Mouse (Mus musculus) forebrain, embryonic 14.5 days (tissue): ENCODE results near the gene Padi3. TPM values are rescaled to one million over a fixed set of nuclear protein-coding genes. Genes with fewer than 3 reads are reported as not detected.

Source experiments
- ATAC-seq: fragments of 200-750 bp; cut with Nextera tagmentation; 2 replicates; pipeline ENCODE4 v1.8.0; 2017; ENCODE audit warnings: mild to moderate bottlenecking, moderate library complexity
- DNase-seq: peaks from one replicate; pipeline ENCODE4 v3.0.0-alpha.2; 2015; ENCODE audit warnings: low spot score
- H3K27ac ChIP-seq: fragments of 300-500 bp; sonication (generic); 2 replicates; pipeline ENCODE4 v1.5.1; 2014; ENCODE audit warnings: low read depth, mild to moderate bottlenecking, control low read depth, low read length, moderate library complexity
- H3K27me3 ChIP-seq: fragments of 300-500 bp; sonication (generic); replicated peaks from 2 replicates; pipeline ENCODE4 v1.6.1; 2014; ENCODE audit warnings: low read length, control low read depth, mixed read lengths; ENCODE audit not compliant: control insufficient read depth, insufficient read depth
- H3K36me3 ChIP-seq: fragments of 300-500 bp; sonication (generic); 2 replicates; pipeline ENCODE4 v1.6.1; 2014; ENCODE audit warnings: low read length, control low read depth; ENCODE audit not compliant: control insufficient read depth, insufficient read depth
- H3K4me1 ChIP-seq: fragments of 300-500 bp; sonication (generic); 2 replicates; pipeline ENCODE4 v1.6.1; 2014; ENCODE audit warnings: antibody characterized with exemption, low read length, control low read depth; ENCODE audit not compliant: control insufficient read depth, insufficient read depth
- H3K4me2 ChIP-seq: fragments of 300-500 bp; sonication (generic); 2 replicates; pipeline ENCODE4 v1.6.1; 2014; ENCODE audit warnings: mild to moderate bottlenecking, control low read depth, low read length
- H3K4me3 ChIP-seq: fragments of 300-500 bp; sonication (generic); 2 replicates; pipeline ENCODE4 v1.5.1; 2014; ENCODE audit warnings: low read depth, low read length, control low read depth
- H3K9ac ChIP-seq: fragments of 300-500 bp; sonication (generic); 2 replicates; pipeline ENCODE4 v1.6.1; 2014; ENCODE audit warnings: mild to moderate bottlenecking, low read length, control low read depth, moderate library complexity
- H3K9me3 ChIP-seq: fragments of 300-500 bp; sonication (generic); replicated peaks from 2 replicates; pipeline ENCODE4 v1.6.1; 2016; ENCODE audit warnings: low read length, control low read depth, mixed read lengths; ENCODE audit not compliant: control insufficient read depth
- WGBS: fragments of 180-500 bp; shearing (Covaris S2); extraction: QIAGEN DNeasy Blood & Tissue Kit; methylation state at CpG from one replicate; pipeline ENCODE4 v1.1.7; 2014; 5-methylcytosine and 5-hydroxymethylcytosine counted together
- polyA plus RNA-seq: library from polyadenylated mRNA; unstranded; fragments of >200 nt; fragmentation: Nextera tagmentation; extraction: Ambion mirVana; gene quantifications from 2 replicates; pipeline ENCODE4 v1.2.1, GENCODE M21; 2014

Gene Padi3
- polyA plus RNA-seq, 1 experiment from 2014 or later = not detected

- Histone ChIP-seq H3K36me3 (no peaks in the 10 kb centered on the region), H3K4me1 (0 out of 2 replicates have a peak, but pooled peaks cover 2% of the 10 kb centered on the region), H3K4me3 (no peak overlapping the region), H3K9me3 (no peaks in the 10 kb centered on the region), H3K27ac (no peak overlapping the region), H3K4me2 (no peak overlapping the region), H3K27me3 (no peaks in the 10 kb centered on the region), H3K9ac (no peak overlapping the region)
- no peak for ATAC-seq
- WGBS = 17% methylated on average over 9 of the region's 9 CpGs
- DNase-seq = peak; percentile 21
Observed at GRCm38 (mm10) chr4:140763158-140763557, 47.3 kb downstream of the Padi3 start.

- H3K27ac ChIP-seq = no peak overlapping the region
- ATAC-seq = no peak
- H3K36me3 ChIP-seq = no peaks in the 10 kb centered on the region
- WGBS = 91% methylated on average over 7 of the region's 7 CpGs
- H3K4me1 ChIP-seq = 0 out of 2 replicates have a peak, but pooled peaks cover 7% of the 10 kb centered on the region
- H3K4me2 ChIP-seq = no peak overlapping the region
- no peak overlapping the region for H3K9ac ChIP-seq
- no peak for DNase-seq
- no peak overlapping the region for H3K4me3 ChIP-seq
- no peaks in the 10 kb centered on the region for H3K27me3 ChIP-seq
- H3K9me3 ChIP-seq = no peaks in the 10 kb centered on the region
Observed at GRCm38 (mm10) chr4:140761601-140762000, 48.8 kb downstream of the Padi3 start.

- no peak for ATAC-seq
Observed at GRCm38 (mm10) chr4:140755811-140756210, 54.6 kb downstream of the Padi3 start.

GRCm38 (mm10) chr4:140753366-140753765 is 57.1 kb downstream of the Padi3 start:
- H3K27ac ChIP-seq = no peak overlapping the region
- H3K4me2 ChIP-seq = no peak overlapping the region
- H3K4me3 ChIP-seq = no peak overlapping the region
- no peaks in the 10 kb centered on the region for H3K9me3 ChIP-seq
- H3K27me3 ChIP-seq = no peaks in the 10 kb centered on the region
- ATAC-seq (no peak), DNase-seq (no peak)
- no peak overlapping the region for H3K9ac ChIP-seq
- WGBS = 80% methylated on average over 7 of the region's 7 CpGs
- H3K4me1 ChIP-seq = 0 out of 2 replicates have a peak, but pooled peaks cover 7% of the 10 kb centered on the region
- H3K36me3 ChIP-seq = no peaks in the 10 kb centered on the region

More at GRCm38 (mm10) chr4:140755811-140756210, 54.6 kb downstream of the Padi3 start:
- Histone ChIP-seq H3K4me1 (0 out of 2 replicates have a peak, but pooled peaks cover 7% of the 10 kb centered on the region), H3K4me3 (no peak overlapping the region), H3K27me3 (no peaks in the 10 kb centered on the region), H3K4me2 (no peak overlapping the region), H3K9me3 (no peaks in the 10 kb centered on the region), H3K27ac (no peak overlapping the region), H3K9ac (no peak overlapping the region), H3K36me3 (no peaks in the 10 kb centered on the region)
- no peak for DNase-seq
- 94% methylated on average over 3 of the region's 3 CpGs for WGBS

- H3K4me3 ChIP-seq = peak overlapping the region; percentile 2; the same call in 1 of the 2 replicates
- DNase-seq (peak; percentile 27), ATAC-seq (no peak)
- 6% methylated on average over 19 of the region's 19 CpGs for WGBS
- no peak overlapping the region for H3K27ac ChIP-seq
- H3K9me3 ChIP-seq = no peaks in the 10 kb centered on the region
- H3K27me3 ChIP-seq = no peaks in the 10 kb centered on the region
- H3K4me1 ChIP-seq = no peaks in the 10 kb centered on the region
- no peak overlapping the region for H3K9ac ChIP-seq
- H3K36me3 ChIP-seq = no peaks in the 10 kb centered on the region
- peak overlapping the region; percentile 39 for H3K4me2 ChIP-seq
Observed at GRCm38 (mm10) chr4:140750328-140750727, 60.1 kb downstream of the Padi3 start.

- no peak for ATAC-seq
- Histone ChIP-seq H3K9ac (no peak overlapping the region; the same call in 1 of the 2 replicates), H3K36me3 (no peaks in the 10 kb centered on the region), H3K27me3 (no peaks in the 10 kb centered on the region), H3K4me3 (no peak overlapping the region), H3K9me3 (no peaks in the 10 kb centered on the region), H3K4me2 (no peak overlapping the region), H3K27ac (no peak overlapping the region), H3K4me1 (no peaks in the 10 kb centered on the region)
- WGBS = 28% methylated on average over 12 of the region's 12 CpGs
- DNase-seq = no peak
Observed at GRCm38 (mm10) chr4:140747978-140748377, 62.5 kb downstream of the Padi3 start.

- H3K4me2 ChIP-seq = no peak overlapping the region
- ATAC-seq (no peak), DNase-seq (no peak)
- no peak overlapping the region for H3K4me3 ChIP-seq
- 18% methylated on average over 3 of the region's 3 CpGs for WGBS
- no peaks in the 10 kb centered on the region for H3K9me3 ChIP-seq
- H3K27me3 ChIP-seq = no peaks in the 10 kb centered on the region
- H3K27ac ChIP-seq = no peak overlapping the region
- H3K4me1 ChIP-seq = no peaks in the 10 kb centered on the region
- no peak overlapping the region for H3K9ac ChIP-seq
- no peaks in the 10 kb centered on the region for H3K36me3 ChIP-seq
Observed at GRCm38 (mm10) chr4:140744654-140745053, 65.8 kb downstream of the Padi3 start.

GRCm38 (mm10) chr4:140743086-140743485 is 67.4 kb downstream of the Padi3 start:
- no peak overlapping the region for H3K27ac ChIP-seq
- H3K9me3 ChIP-seq = no peaks in the 10 kb centered on the region
- no peak for ATAC-seq
- H3K4me3 ChIP-seq = no peak overlapping the region
- no peak overlapping the region for H3K9ac ChIP-seq
- 44% methylated on average over 4 of the region's 4 CpGs for WGBS
- H3K27me3 ChIP-seq = no peaks in the 10 kb centered on the region
- DNase-seq = peak; percentile 43
- no peak overlapping the region for H3K4me2 ChIP-seq
- H3K36me3 ChIP-seq = no peaks in the 10 kb centered on the region
- H3K4me1 ChIP-seq = no peaks in the 10 kb centered on the region

GRCm38 (mm10) chr4:140742543-140742942 is 67.9 kb downstream of the Padi3 start, which contains the start of gene Padi6:
Gene Padi6, minus strand, starts transcription at chr4:140742643.
- Histone ChIP-seq H3K4me3 (no peak within 1 kb of the TSS), H3K36me3 (no peaks in the 10 kb centered on the region), H3K27ac (no peak within 1 kb of the TSS), H3K9ac (no peak within 1 kb of the TSS), H3K9me3 (no peaks in the 10 kb centered on the region), H3K4me1 (no peaks in the 10 kb centered on the region), H3K27me3 (no peaks in the 10 kb centered on the region), H3K4me2 (no peak within 1 kb of the TSS)
- DNase-seq (no peak), ATAC-seq (no peak)
- WGBS = 78% methylated on average over 2 of the region's 2 CpGs
